Mouse (Mus musculus) ES-E14 (cell line): Measurements from ENCODE around the gene Ptgir. TPM values are rescaled to one million over a fixed set of nuclear protein-coding genes. Genes with fewer than 3 reads are reported as not detected.

Source experiments
- DNase-seq: peaks from one replicate; pipeline ENCODE4 v3.0.0-alpha.2; 2013; ENCODE audit warnings: low read depth, low spot score
- H3K27ac ChIP-seq: 2 replicates; pipeline ENCODE4 v1.5.1; 2012; ENCODE audit warnings: low read depth, mild to moderate bottlenecking, low read length, moderate library complexity, mixed read lengths; ENCODE audit not compliant: poor library complexity, insufficient read depth, severe bottlenecking
- H3K36me3 ChIP-seq: 2 replicates; pipeline ENCODE4 v1.6.1; 2012; ENCODE audit warnings: mild to moderate bottlenecking, low read length, moderate library complexity, mixed read lengths; ENCODE audit not compliant: control insufficient read depth, poor library complexity, insufficient read depth, severe bottlenecking
- H3K4me1 ChIP-seq, 2 experiments: fragments of 150-350 bp in 1 of 2; sonication (generic) in 1 of 2; 2 replicates each; pipeline ENCODE4 v1.6.1; 2012; ENCODE audit warnings: low read length in 2 of 2, mild to moderate bottlenecking in 1 of 2, mixed read lengths in 1 of 2; ENCODE audit not compliant: control insufficient read depth in 2 of 2, insufficient read depth in 2 of 2, poor library complexity in 1 of 2
- H3K4me3 ChIP-seq, 2 experiments: fragments of 150-350 bp in 1 of 2; sonication (generic) in 1 of 2; 2 replicates each; pipeline ENCODE4 v1.5.1; 2012; ENCODE audit warnings: low read length in 2 of 2, low read depth in 1 of 2, mild to moderate bottlenecking in 1 of 2, mixed read lengths in 1 of 2; ENCODE audit not compliant: insufficient read depth in 1 of 2, poor library complexity in 1 of 2, severe bottlenecking in 1 of 2
- H3K9ac ChIP-seq: 2 replicates; pipeline ENCODE4 v1.6.1; 2012; ENCODE audit warnings: low read depth, mild to moderate bottlenecking, low read length, mixed read lengths; ENCODE audit not compliant: poor library complexity, insufficient read depth, severe bottlenecking
- H3K9me3 ChIP-seq: fragments of 150-350 bp; sonication (generic); 2 replicates; pipeline ENCODE4 v1.6.1; 2012; ENCODE audit warnings: low read depth, mild to moderate bottlenecking, low read length; ENCODE audit not compliant: control insufficient read depth, insufficient read depth
- CHD2 ChIP-seq: IDR thresholded peaks from 2 replicates; pipeline ENCODE4 v1.6.1; 2014; ENCODE audit warnings: mild to moderate bottlenecking, low read depth, low read length, inconsistent platforms
- HCFC1 ChIP-seq: IDR thresholded peaks from 2 replicates; pipeline ENCODE4 v1.6.1; 2012; ENCODE audit warnings: low read length, inconsistent platforms, borderline replicate concordance; ENCODE audit not compliant: insufficient read depth
- MAFK ChIP-seq: IDR thresholded peaks from 2 replicates; pipeline ENCODE4 v1.6.1; 2014; ENCODE audit warnings: mild to moderate bottlenecking, low read depth, low read length, inconsistent platforms; ENCODE audit not compliant: insufficient read depth
- ZC3H11A ChIP-seq: IDR thresholded peaks from 2 replicates; pipeline ENCODE4 v1.6.1; 2012; ENCODE audit warnings: low read depth, mild to moderate bottlenecking, inconsistent platforms, low read length, borderline replicate concordance
- ZNF384 ChIP-seq: IDR thresholded peaks from 2 replicates; pipeline ENCODE4 v1.6.1; 2012; ENCODE audit warnings: low read depth, low read length, inconsistent platforms
- in situ Hi-C, 2 experiments: fragments of 600-800 bp; cut with MboI; formaldehyde crosslinking; loops; one replicate each; pipeline ENCODE4 v1.15.1; 2025; ENCODE audit warnings: low sequenced_read_pairs in 2 of 2, inconsistent platforms in 1 of 2; ENCODE audit not compliant: unreplicated experiment in 2 of 2
- total RNA-seq: library from RNA; depleted of rRNA; stranded (reverse); fragments of 300-350 nt; gene quantifications from 2 replicates; pipeline ENCODE4 v1.2.3, GENCODE M21; 2012

Gene Ptgir
- total RNA-seq, 1 experiment = 0.09 TPM

GRCm38 (mm10) chr7:16938117-16938791 is 32.0 kb downstream of the Ptgir start:
- Histone ChIP-seq H3K9ac (no peak overlapping the region), H3K4me3 (no peak overlapping the region), H3K4me1 (peaks cover 0 to 3% of the 10 kb centered on the region in 2 experiments; a peak in 2 of 4 replicates), H3K9me3 (no peaks in the 10 kb centered on the region), H3K36me3 (no peaks in the 10 kb centered on the region), H3K27ac (no peak overlapping the region)
- in situ Hi-C loops = no loop called here
- TF ChIP-seq HCFC1 (no peak), ZC3H11A (no peak), ZNF384 (no peak), MAFK (no peak), CHD2 (no peak)
- no peak for DNase-seq

DNA sequence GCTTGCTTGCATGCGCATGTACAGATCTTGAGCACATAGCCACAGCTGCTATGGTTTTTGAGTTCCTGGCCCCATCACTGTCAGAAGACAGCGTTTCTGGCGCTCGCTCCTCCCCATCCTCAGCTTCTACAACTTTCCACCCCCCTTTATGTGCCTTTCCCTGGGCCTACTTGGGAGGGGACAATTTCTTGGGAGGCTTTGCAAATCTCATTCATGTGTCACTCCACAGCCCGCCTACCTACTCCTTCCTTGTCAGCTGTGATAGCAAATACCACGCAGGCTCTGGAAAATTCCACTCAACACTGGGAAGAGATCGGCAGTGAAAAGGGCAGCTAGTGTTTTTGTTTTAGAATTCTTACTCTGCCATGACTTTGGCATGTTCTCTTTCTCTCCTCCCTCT is 34.0 kb downstream of the Ptgir start:
- Histone ChIP-seq H3K36me3 (no peaks in the 10 kb centered on the region), H3K4me1 (peaks cover 0 to 5% of the 10 kb centered on the region in 2 experiments; a peak in 2 of 4 replicates), H3K4me3 (no peak overlapping the region), H3K9ac (no peak overlapping the region), H3K27ac (no peak overlapping the region), H3K9me3 (no peaks in the 10 kb centered on the region)
- DNase-seq = no peak
- in situ Hi-C loops = no loop called here
- TF ChIP-seq ZC3H11A (no peak), MAFK (no peak), ZNF384 (no peak), HCFC1 (no peak), CHD2 (no peak)

DNA sequence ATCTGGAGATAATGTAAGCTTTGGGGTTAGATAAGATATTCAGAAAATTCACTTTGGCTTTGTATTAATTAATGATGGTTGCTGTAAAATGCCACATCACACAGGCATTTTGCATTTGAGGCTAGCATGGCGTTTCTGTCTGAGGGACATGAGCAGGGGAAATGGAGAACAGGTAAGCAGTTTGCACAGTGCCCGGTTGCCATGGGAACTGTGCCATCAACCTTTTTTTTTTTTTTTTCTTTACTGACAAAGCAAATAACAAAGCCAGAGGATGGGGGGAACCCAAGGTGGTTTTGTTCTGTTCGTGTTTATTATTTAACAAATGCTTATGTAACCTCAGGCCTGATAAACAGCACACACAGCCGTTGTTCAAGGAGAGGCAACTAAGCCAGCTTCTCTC is 36.6 kb downstream of the Ptgir start:
- Histone ChIP-seq H3K27ac (no peak overlapping the region), H3K9ac (no peak overlapping the region), H3K36me3 (no peaks in the 10 kb centered on the region), H3K4me1 (peaks cover 0 to 4% of the 10 kb centered on the region in 2 experiments; a peak in 3 of 4 replicates), H3K4me3 (no peak overlapping the region), H3K9me3 (no peaks in the 10 kb centered on the region)
- no peak for DNase-seq
- in situ Hi-C loops = no loop called here
- TF ChIP-seq MAFK = no peak
- TF ChIP-seq CHD2 = no peak
- TF ChIP-seq HCFC1 = no peak
- TF ChIP-seq ZNF384 = no peak

- H3K9me3 ChIP-seq = no peaks in the 10 kb centered on the region
- TF ChIP-seq HCFC1 = no peak; the same call in 1 of the 2 replicates
- TF ChIP-seq CHD2 = no peak
- no peak for TF ChIP-seq ZNF384
- TF ChIP-seq MAFK = no peak
- no peak for TF ChIP-seq ZC3H11A
- H3K9ac ChIP-seq = peak within 1 kb of the TSS; percentile 52
- H3K27ac ChIP-seq = no peak within 1 kb of the TSS
- H3K4me1 ChIP-seq = peaks cover 0 to 4% of the 10 kb centered on the region in 2 experiments; a peak in 3 of 4 replicates
- peak within 1 kb of the TSS; percentile 70 to 76 for H3K4me3 ChIP-seq
- no peaks in the 10 kb centered on the region for H3K36me3 ChIP-seq
- in situ Hi-C loops = no loop called here
- peak; percentile 78 for DNase-seq
Measured at GRCm38 (mm10) chr7:16944061-16944807, 37.9 kb downstream of the Ptgir start, which contains the start of gene Pnmal2. Pnmal2 (plus strand) TSS chr7:16944682.
